Mouse (Mus musculus) frontal cortex, postnatal 36 days (tissue): Measurements from ENCODE around the gene Nek11.

Experiments used
- DNase-seq, 2 experiments: peaks; one replicate each; pipeline ENCODE4 v3.0.0; 2022; ENCODE audit warnings: low spot score in 2 of 2

Gene Nek11

GRCm38 (mm10) chr9:105395218-105395627, at the start of gene Nek11, which contains the start of gene Aste1:
Gene Nek11 (minus strand): TSS chr9:105395524.
Gene Aste1 (plus strand): TSS chr9:105395392.
- peak; percentile 94 for DNase-seq

- DNase-seq, result no peak
Measured at GRCm38 (mm10) chr9:105408549-105408948, 13.2 kb upstream of the Nek11 start.

GRCm38 (mm10) chr9:105394720-105395119, 604 bp downstream of the Nek11 start:
- no peak for DNase-seq

- DNase-seq, result no peak
Measured at GRCm38 (mm10) chr9:105390616-105391015, 4.7 kb downstream of the Nek11 start.

GRCm38 (mm10) chr9:105389289-105389688, 6.0 kb downstream of the Nek11 start:
- peak; percentile 86 to 89 for DNase-seq

GRCm38 (mm10) chr9:105387403-105387802, 7.9 kb downstream of the Nek11 start:
- no peak for DNase-seq

- DNase-seq, result no peak
Measured at GRCm38 (mm10) chr9:105379533-105380145, 15.7 kb downstream of the Nek11 start.

GRCm38 (mm10) chr9:105377622-105378021, 17.7 kb downstream of the Nek11 start:
- no peak for DNase-seq

- DNase-seq, result peak in 1 of 2 experiments; percentile 39
Measured at GRCm38 (mm10) chr9:105376954-105377530, 18.3 kb downstream of the Nek11 start.

GRCm38 (mm10) chr9:105376411-105376810, 18.9 kb downstream of the Nek11 start:
- no peak for DNase-seq

GRCm38 (mm10) chr9:105374361-105374760, 21.0 kb downstream of the Nek11 start:
- no peak for DNase-seq

- DNase-seq, result no peak
Measured at GRCm38 (mm10) chr9:105368605-105369004, 26.7 kb downstream of the Nek11 start.

GRCm38 (mm10) chr9:105366199-105366598, 29.1 kb downstream of the Nek11 start:
- DNase-seq, result no peak

- DNase-seq, result no peak
Measured at GRCm38 (mm10) chr9:105363520-105364231, 31.6 kb downstream of the Nek11 start.

GRCm38 (mm10) chr9:105362181-105362580, 33.1 kb downstream of the Nek11 start:
- DNase-seq, result no peak

- no peak for DNase-seq
Measured at GRCm38 (mm10) chr9:105349034-105349433, 46.3 kb downstream of the Nek11 start.

- no peak for DNase-seq
Measured at GRCm38 (mm10) chr9:105348242-105349031, 46.9 kb downstream of the Nek11 start.

GRCm38 (mm10) chr9:105342994-105343656, 52.2 kb downstream of the Nek11 start:
- DNase-seq, result no peak

- DNase-seq, result no peak
Measured at GRCm38 (mm10) chr9:105342565-105342964, 52.8 kb downstream of the Nek11 start.

- no peak for DNase-seq
Measured at GRCm38 (mm10) chr9:105332436-105333016, 62.8 kb downstream of the Nek11 start.

- no peak for DNase-seq
Measured at GRCm38 (mm10) chr9:105321856-105322255, 73.5 kb downstream of the Nek11 start.
